Mouse (Mus musculus) mesoderm, embryonic 11.5 days (tissue): ENCODE measurements around the gene Snurf.

ENCODE experiments used
- DNase-seq: peaks from one replicate; pipeline ENCODE4 v3.0.0-alpha.2; 2012; ENCODE audit warnings: low read depth, low spot score

The Snurf gene

GRCm38 (mm10) chr7:60004606-60005330 lies at the start of gene Snurf, which contains the start of gene Gm38393:
Snurf (minus strand) TSS chr7:60005049.
Gm38393 (minus strand) TSS chr7:60005064.
- DNase-seq: peak; percentile 73

GRCm38 (mm10) chr7:60047481-60048201 lies 42.8 kb upstream of the Snurf start:
- no peak for DNase-seq

GRCm38 (mm10) chr7:60013186-60013585 lies 8.3 kb upstream of the Snurf start:
- DNase-seq: no peak

GRCm38 (mm10) chr7:60007727-60008360 lies 3.0 kb upstream of the Snurf start:
- DNase-seq: no peak

GRCm38 (mm10) chr7:60006262-60006661 lies 1.4 kb upstream of the Snurf start:
- DNase-seq: no peak

- DNase-seq: peak; percentile 74
Measured at GRCm38 (mm10) chr7:60003921-60004605, 786 bp downstream of the Snurf start.

- peak; percentile 61 for DNase-seq
Measured at GRCm38 (mm10) chr7:60003006-60003865, 1.6 kb downstream of the Snurf start.

GRCm38 (mm10) chr7:59978646-59979045 lies 26.2 kb downstream of the Snurf start:
- DNase-seq: no peak
